Mouse (Mus musculus): ENCODE results near the gene Relch.

Gene Relch

DNA sequence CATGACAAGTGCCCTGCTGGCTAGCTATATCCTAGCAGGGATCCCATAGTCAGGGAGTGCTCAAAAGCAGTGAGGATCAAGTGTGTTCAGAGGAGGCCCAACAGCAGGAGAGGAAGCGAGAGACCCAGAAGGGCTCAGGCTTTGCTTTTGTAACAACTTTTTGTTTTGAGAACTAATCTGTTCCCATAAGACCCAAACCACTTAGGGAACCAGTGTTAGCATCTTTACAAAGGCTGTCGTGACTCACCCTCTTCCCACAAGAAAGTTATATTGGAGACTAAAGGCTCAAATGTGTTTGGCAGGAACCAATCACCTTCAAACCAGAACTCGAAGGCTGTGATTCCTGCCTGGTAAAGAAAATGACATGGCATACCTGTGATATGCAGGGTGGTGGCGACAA, 132.0 kb downstream of the Relch start:
- no peak for DNase-seq (ENCODE audit: low spot score)

DNA sequence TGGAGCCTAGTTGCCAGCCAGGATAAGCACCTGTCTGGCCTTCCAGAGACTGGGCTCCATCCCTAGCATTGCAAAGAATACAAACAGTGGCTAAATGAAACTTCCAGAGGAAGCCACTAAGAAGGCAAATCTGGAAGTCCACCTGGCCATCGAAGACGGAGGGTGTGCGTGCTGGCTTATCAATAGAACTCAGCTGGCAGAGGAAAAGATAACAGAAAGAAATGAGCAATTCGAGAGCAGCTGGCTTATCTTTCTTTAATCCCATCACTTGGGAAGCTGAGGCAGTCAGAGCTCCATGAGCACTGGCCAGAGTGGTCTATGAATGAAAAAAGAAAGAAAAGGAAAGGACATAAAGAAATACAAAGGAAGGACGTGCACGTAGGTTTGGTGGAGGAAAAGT, 136.9 kb downstream of the Relch start:
- DNase-seq (ENCODE audit: low spot score), result no peak

DNA sequence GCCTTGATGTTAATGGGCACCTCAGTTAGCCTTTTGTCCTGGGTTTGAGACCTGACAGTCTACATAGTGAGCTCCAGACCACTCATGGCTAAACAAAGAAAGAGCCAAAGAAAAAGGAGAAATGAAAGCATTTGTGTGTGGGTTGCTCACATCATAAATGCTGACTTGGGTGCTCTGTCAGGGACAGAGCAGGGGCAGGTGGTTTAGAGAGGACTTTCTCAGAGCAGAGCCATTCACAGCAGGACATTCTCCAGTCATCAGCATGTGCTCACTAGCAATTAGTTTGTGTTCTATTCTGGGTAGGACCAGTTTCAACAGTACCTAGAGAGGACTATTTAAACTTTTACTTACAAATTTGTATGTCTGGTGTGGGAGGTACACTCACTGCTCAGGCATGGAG, 137.6 kb downstream of the Relch start:
- DNase-seq (ENCODE audit: low spot score), result no peak

DNA sequence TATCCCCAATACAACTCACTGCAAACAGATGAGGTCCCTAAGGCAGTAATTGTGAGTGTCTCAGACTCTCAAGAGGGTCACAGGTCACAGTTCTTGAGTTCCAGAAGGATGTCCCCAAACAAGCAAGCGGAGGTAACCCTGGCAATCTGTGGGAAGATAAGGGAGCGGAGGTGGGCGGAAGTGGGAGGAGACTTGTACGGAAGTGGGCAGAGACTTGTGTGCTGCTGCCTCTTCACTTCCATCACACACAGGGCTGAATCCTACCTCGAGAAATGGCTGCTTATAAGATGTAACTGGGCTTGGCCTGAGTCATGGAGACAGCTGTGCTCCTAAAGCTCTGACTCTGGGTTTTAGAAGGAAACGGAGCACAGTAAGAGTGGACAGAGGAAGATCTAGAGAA, 139.3 kb downstream of the Relch start:
- DNase-seq (ENCODE audit: low spot score), result no peak

DNA sequence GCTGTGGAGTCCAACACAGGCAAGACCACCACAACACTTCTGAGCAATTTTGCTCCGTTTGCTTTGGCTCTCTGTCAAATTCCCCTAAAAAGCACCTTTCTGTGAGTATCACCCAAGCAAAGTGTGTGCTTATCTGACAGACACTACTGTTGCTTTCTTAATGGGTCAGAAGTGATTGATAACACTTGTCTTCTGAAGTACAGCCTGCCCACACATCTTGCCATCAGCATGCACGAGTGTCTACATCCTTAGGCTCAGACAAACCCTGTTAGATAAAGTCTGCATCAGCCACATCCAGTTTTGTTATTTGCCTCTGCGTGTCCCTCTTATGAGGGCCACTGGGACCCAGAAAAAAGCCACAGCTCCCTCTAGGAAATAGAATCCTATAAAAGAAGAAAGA, 140.6 kb downstream of the Relch start:
- DNase-seq (ENCODE audit: low spot score), result no peak
